Mouse (Mus musculus): ENCODE results near the gene Dnaja4. TPM values are rescaled to one million over a fixed set of nuclear protein-coding genes. Genes with fewer than 3 reads are reported as not detected.
A peak's percentile ranks its signal among the peaks of the same experiment; 100 is the strongest.

Dnaja4 gene
- polyA plus RNA-seq, 1 experiment from 2014 or later, result 27.8 TPM

DNA sequence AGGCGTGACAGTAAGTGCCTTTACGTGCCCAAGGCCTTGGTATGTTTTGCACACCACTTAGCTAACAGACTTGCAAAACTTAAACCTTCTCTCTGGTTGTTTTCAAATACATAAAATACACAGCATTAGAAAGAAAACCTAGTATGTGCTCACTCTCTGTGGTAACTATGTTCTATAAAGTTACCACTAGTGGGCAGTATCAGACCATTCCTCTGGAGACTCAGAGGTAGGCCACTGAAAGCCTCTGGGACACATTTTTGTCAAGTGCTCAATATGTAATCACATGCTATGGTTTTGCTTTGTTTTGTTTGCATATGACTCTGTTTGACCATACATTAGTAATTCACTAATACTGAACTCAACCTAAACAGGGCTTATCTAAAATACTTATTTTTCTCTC is 33.4 kb downstream of the Dnaja4 start:
- Histone ChIP-seq H3K36me3 (peaks cover 25% of the 10 kb centered on the region), H3K4me2 (no peak overlapping the region), H3K27ac (no peak overlapping the region), H3K9me3 (replicated peaks) (no peaks in the 10 kb centered on the region), H3K4me3 (no peak overlapping the region), H3K4me1 (replicated peaks) (peaks cover 19% of the 10 kb centered on the region), H3K27me3 (no peaks in the 10 kb centered on the region), H3K9ac (no peak overlapping the region)
- ATAC-seq (replicated peaks; ENCODE audit: insufficient number of reproducible peaks, insufficient read depth, low FRiP score, low read depth), result no peak
- WGBS, result 85% methylated on average over 2 of the region's 2 CpGs

DNA sequence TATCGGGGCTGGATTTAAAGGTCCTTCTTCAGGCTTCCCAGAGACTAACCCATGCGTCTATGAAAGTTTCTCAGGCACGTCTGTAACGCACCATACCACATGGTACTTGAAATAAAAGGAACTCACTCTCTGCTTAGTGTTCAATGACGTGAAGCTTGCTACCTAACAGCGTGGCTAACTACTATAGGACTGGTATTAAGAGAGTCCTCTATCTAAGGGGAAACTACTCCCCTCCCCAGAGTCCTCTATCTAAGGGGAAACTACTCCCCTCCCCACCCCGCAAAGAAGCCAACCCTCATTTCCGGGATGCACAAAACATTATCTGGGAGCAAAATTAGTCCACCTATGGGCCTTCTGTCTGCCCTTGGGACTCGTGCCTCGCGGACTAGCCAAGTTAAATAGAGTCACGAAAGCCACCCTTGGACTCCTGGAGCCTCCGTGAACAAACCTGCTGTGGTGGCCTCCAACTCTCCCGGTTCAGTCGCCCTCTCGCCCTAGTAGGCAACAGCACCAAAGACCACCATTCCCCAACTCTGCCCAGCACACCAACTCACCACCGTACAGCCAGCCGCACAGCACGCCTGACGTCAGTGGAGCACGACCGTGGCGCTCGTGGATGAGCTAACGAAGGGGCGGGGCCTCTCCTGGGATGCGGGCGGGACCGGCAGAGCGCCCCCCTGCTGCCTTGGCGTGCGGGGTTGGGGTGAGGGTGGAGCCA is 35.4 kb downstream of the Dnaja4 start, which contains the start of gene Wdr61:
Gene Wdr61, minus strand, starts transcription at position 599 of the 718 bp plus-strand sequence.
- WGBS, result 1% methylated on average over 32 of the region's 32 CpGs
- H3K4me2 ChIP-seq, result peak within 1 kb of the TSS; percentile 64
- peaks cover 19% of the 10 kb centered on the region for H3K4me1 ChIP-seq (replicated peaks)
- peak within 1 kb of the TSS; percentile 81 for H3K9ac ChIP-seq
- peak; percentile 98 for ATAC-seq (replicated peaks; ENCODE audit: insufficient number of reproducible peaks, insufficient read depth, low FRiP score, low read depth)
- H3K36me3 ChIP-seq, result peaks cover 7% of the 10 kb centered on the region; the same call in 1 of the 2 replicates
- H3K27ac ChIP-seq, result peak within 1 kb of the TSS; percentile 71
- peak within 1 kb of the TSS; percentile 83 for H3K4me3 ChIP-seq
- H3K27me3 ChIP-seq, result 0 out of 2 replicates have a peak, but pooled peaks cover 7% of the 10 kb centered on the region
- H3K9me3 ChIP-seq (replicated peaks), result no peaks in the 10 kb centered on the region

DNA sequence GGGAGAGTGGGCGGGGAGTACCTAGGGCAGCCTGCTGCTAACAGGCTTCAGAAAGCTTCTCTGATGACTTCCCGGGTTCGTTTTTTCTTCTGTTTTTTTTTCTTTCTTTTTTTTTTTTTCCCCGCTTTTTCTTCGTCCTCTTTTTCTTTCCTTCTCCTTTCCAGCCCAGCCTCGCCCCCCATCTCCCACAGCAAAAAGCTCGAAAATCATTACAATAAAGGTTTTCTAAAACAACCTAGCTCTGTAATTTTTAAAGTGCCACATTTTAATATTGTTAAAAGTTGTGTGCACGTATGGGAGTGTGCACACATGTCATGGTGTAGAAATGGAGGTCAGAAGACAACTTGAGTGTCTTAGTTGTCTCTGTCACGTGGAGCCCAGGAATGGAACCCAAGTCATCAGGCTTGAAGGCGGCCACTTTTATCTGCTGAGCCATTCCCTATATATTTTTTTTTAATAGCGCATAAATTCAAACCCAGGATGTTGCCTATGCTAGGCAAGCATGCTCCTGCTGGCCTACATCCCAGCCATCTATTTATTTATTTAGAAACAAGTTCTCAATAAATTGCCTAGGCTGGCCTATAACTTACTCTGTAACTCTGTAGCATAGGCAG is 36.1 kb downstream of the Dnaja4 start:
- Histone ChIP-seq H3K4me3 (peak overlapping the region; percentile 83), H3K27me3 (0 out of 2 replicates have a peak, but pooled peaks cover 7% of the 10 kb centered on the region), H3K9me3 (replicated peaks) (no peaks in the 10 kb centered on the region), H3K4me2 (peak overlapping the region; percentile 64), H3K9ac (peak overlapping the region; percentile 37), H3K4me1 (replicated peaks) (peaks cover 19% of the 10 kb centered on the region), H3K36me3 (peaks cover under 1% of the 10 kb centered on the region; the same call in 1 of the 2 replicates), H3K27ac (no peak overlapping the region)
- no peak for ATAC-seq (replicated peaks; ENCODE audit: insufficient number of reproducible peaks, insufficient read depth, low FRiP score, low read depth)
- 20% methylated on average over 11 of the region's 11 CpGs for WGBS

DNA sequence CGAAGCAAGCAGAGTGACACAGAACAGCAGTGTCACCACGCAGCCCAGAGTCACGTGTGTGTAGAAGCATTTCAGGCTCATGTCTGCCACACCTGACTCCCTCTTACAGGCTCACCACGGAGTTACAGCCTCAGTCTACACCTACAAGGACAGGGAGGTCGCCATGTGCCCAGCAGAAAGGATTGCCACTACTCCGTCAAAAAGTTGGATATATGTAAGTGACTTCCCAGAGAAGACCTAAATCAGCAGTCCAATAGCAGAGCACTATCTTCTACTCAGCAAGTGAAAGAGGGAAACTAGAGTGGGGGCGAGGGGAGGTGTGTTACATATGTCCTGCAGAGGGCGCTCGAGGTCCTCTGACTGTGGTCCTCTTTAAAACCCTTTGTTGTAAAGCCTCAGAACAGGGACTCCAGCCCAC is 37.6 kb downstream of the Dnaja4 start:
- 8% methylated on average over 9 of the region's 9 CpGs for WGBS
- 0 out of 2 replicates have a peak overlapping the region, but pooled peaks have one; percentile 11 for H3K4me3 ChIP-seq
- H3K27me3 ChIP-seq, result 0 out of 2 replicates have a peak, but pooled peaks cover 7% of the 10 kb centered on the region
- peaks cover 19% of the 10 kb centered on the region for H3K4me1 ChIP-seq (replicated peaks)
- H3K27ac ChIP-seq, result 0 out of 2 replicates have a peak overlapping the region, but pooled peaks have one; percentile 9
- peak overlapping the region; percentile 48 for H3K4me2 ChIP-seq
- no peaks in the 10 kb centered on the region for H3K36me3 ChIP-seq
- no peaks in the 10 kb centered on the region for H3K9me3 ChIP-seq (replicated peaks)
- no peak overlapping the region for H3K9ac ChIP-seq
- no peak for ATAC-seq (replicated peaks; ENCODE audit: insufficient number of reproducible peaks, insufficient read depth, low FRiP score, low read depth)

DNA sequence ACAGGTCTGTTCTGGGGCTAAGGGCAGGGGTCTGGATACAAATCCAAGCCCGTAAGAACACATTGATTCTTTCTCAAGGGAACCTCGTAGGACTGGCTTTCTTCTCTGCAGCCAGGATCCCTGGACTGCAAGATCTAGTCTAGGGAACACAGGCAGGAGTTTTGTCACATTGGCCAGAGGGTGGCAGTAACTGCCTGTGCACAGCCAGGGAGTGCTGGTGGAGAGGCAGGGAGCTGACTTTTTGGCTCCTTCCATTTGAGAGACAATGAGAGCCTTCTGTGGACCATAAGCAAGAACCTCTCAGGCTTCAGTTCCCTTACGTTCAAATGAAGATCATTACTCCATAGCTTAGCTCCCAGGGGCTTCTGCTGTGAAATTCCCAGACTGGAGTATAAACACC is 39.7 kb downstream of the Dnaja4 start:
- no peaks in the 10 kb centered on the region for H3K9me3 ChIP-seq (replicated peaks)
- 0 out of 2 replicates have a peak, but pooled peaks cover 7% of the 10 kb centered on the region for H3K27me3 ChIP-seq
- no peak for ATAC-seq (replicated peaks; ENCODE audit: insufficient number of reproducible peaks, insufficient read depth, low FRiP score, low read depth)
- H3K36me3 ChIP-seq, result no peaks in the 10 kb centered on the region
- no peak overlapping the region for H3K27ac ChIP-seq
- no peak overlapping the region for H3K9ac ChIP-seq
- no peak overlapping the region for H3K4me3 ChIP-seq
- no peak overlapping the region for H3K4me2 ChIP-seq
- H3K4me1 ChIP-seq (replicated peaks), result peaks cover 11% of the 10 kb centered on the region
- 25% methylated on average over 3 of the region's 3 CpGs for WGBS

DNA sequence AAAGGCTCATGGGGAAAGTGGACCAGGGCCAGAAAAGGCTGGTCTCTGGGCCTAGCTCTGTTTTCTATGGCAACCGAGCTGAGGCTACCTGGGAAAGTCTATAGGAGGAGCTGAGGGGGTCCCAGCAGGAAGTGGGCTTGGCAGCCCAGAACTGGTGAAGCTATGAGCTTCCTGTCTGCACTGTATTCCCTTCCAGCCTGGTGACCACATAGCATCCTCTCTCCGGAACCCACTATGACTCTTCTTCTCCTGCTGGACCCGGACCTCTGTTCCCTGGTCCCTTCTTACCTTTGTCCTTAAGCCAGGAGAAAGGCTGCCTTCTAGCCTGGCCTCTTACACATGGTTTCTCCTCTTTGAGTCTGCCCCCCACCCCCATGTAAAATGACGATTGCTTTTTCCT is 45.2 kb downstream of the Dnaja4 start:
- no peaks in the 10 kb centered on the region for H3K9me3 ChIP-seq (replicated peaks)
- H3K4me2 ChIP-seq, result no peak overlapping the region
- H3K27me3 ChIP-seq, result 0 out of 2 replicates have a peak, but pooled peaks cover under 1% of the 10 kb centered on the region
- 64% methylated on average over 4 of the region's 4 CpGs for WGBS
- no peak overlapping the region for H3K4me3 ChIP-seq
- H3K4me1 ChIP-seq (replicated peaks), result no peaks in the 10 kb centered on the region
- H3K9ac ChIP-seq, result no peak overlapping the region
- H3K27ac ChIP-seq, result no peak overlapping the region
- H3K36me3 ChIP-seq, result no peaks in the 10 kb centered on the region
- no peak for ATAC-seq (replicated peaks; ENCODE audit: insufficient number of reproducible peaks, insufficient read depth, low FRiP score, low read depth)

DNA sequence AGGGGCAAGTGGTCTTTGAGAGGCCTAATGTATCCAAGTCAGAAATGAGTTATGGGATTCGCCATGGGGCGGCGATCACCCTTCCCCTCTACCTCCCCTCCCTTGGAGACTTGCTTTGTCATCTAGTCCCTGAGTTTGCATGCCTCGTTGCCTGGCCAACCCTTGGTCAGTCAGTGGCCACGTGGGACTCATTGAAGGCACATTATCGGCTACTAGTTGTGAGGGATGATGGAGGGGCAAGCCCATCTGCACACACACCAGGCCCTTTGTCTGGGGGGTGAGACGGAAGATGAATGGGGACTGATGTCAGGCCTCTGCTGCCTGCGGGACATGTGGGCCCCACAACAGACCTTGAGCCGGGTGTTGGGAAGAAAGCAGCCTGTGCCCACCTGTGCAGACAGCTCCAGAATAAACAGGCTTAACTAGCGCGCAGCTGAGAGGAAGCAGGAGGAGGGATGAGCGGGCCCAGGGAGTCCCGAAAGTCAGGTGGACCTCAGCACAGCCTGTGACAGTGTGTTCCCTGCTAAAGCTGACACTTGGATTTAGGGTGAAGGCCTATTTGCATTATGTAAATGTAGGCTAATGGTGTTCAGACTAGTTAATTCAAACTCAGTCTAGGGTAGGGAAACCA is 47.2 kb downstream of the Dnaja4 start:
- Histone ChIP-seq H3K4me3 (no peak overlapping the region), H3K4me2 (no peak overlapping the region), H3K4me1 (replicated peaks) (no peaks in the 10 kb centered on the region), H3K9me3 (replicated peaks) (no peaks in the 10 kb centered on the region), H3K27ac (no peak overlapping the region), H3K9ac (no peak overlapping the region), H3K27me3 (no peaks in the 10 kb centered on the region), H3K36me3 (no peaks in the 10 kb centered on the region)
- WGBS, result 71% methylated on average over 13 of the region's 13 CpGs
- no peak for ATAC-seq (replicated peaks; ENCODE audit: insufficient number of reproducible peaks, insufficient read depth, low FRiP score, low read depth)

DNA sequence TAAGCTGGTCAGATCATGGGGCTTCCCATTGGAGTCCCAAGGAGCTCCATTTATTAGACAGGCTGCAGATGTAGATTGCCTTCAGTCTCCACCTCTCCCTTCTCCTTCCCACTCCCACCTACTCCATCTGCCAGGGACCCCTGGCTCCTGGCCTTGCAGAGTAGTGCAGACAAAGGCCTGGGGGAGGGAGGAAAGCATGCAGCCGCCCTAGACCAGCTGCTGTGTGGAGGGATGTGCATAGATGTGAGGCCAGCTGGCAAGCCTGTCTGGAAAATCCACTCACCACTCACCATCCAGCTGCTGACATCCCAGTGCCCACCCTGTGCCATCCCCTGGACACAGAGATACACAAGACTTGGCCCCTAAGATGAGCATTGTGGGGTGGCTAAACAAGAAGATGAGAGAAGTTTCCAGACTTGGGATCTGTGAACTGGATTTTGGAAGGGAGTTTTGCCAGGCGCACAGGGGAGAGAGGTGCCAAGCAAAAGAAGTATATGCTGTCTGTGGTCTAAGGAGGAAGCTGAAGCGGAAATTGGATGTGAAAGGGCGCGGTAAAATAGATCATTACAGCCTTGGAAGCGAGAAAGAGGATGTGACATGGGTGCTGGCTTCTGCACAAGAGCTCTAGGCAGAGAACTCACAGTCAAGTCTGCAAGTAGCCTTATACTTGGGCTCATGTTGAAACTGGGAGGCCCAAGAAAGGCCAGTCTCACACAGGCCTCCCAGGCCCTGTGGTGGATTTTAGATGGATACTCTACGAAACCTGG is 51.7 kb downstream of the Dnaja4 start:
- Histone ChIP-seq H3K27ac (no peak overlapping the region), H3K9ac (no peak overlapping the region), H3K27me3 (peaks cover 21% of the 10 kb centered on the region), H3K36me3 (no peaks in the 10 kb centered on the region), H3K4me2 (no peak overlapping the region), H3K4me3 (no peak overlapping the region), H3K4me1 (replicated peaks) (no peaks in the 10 kb centered on the region), H3K9me3 (replicated peaks) (no peaks in the 10 kb centered on the region)
- ATAC-seq (replicated peaks; ENCODE audit: insufficient number of reproducible peaks, insufficient read depth, low FRiP score, low read depth), result no peak
- 74% methylated on average over 7 of the region's 7 CpGs for WGBS

DNA sequence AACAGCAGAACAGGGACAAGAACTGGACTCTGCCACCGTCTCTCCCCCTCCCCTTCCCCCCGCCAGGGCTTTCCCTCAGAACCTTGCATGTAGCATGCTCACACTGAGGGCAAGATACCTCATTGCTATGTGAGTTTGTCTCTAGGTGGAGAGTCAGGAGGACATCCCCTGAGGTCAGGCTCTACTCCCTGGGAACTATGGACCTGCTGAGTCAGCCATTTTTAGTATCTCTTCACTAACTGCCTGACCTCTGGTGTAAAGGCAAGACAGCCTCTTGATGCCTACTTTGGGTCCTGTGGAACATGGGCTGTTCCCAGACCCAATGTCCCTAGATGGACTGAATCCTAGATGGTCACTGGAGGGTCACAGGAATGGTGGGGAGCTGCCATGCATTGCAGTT is 53.0 kb downstream of the Dnaja4 start:
- no peaks in the 10 kb centered on the region for H3K36me3 ChIP-seq
- no peak for ATAC-seq (replicated peaks; ENCODE audit: insufficient number of reproducible peaks, insufficient read depth, low FRiP score, low read depth)
- H3K9me3 ChIP-seq (replicated peaks), result no peaks in the 10 kb centered on the region
- H3K4me1 ChIP-seq (replicated peaks), result no peaks in the 10 kb centered on the region
- H3K4me3 ChIP-seq, result no peak overlapping the region
- H3K9ac ChIP-seq, result no peak overlapping the region
- no peak overlapping the region for H3K4me2 ChIP-seq
- peaks cover 27% of the 10 kb centered on the region for H3K27me3 ChIP-seq
- 78% methylated on average over 2 of the region's 2 CpGs for WGBS
- no peak overlapping the region for H3K27ac ChIP-seq

DNA sequence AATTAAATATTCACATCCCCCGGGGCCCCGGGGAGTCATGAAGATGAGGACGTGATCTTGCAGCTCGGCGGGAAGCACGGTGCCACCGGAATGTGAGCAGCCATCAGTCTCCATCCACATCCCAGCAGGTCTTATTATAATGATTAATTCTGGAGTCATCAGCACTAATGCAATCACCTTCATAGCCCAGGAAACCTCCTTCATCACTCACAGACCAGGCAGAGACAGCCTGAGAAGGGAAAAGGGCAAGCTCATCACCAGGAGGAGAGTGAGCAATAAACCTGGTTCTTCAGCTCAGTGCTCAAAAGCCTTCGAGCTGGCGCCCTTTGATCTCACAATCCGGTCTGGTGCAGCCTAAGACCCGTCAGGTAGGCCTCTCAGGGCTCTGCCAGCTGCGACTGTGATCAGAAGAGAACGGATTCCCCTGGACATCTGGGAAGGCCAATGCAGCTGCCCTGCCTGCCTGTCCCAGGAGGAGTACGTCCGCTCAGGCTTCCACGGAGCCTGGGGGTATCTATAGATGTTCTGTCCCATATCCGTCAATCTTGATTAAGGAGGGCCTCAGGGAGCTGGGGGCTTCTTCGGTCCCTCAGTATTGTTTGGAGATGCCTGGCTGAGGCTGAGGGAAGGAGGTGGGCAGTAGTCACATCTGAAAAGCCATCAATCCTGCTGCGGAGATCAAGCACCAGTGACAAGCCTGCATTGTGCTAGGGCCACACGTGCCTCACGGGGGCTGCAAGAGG is 53.7 kb downstream of the Dnaja4 start:
- WGBS, result 49% methylated on average over 21 of the region's 21 CpGs
- peaks cover 27% of the 10 kb centered on the region for H3K27me3 ChIP-seq
- no peak overlapping the region for H3K4me3 ChIP-seq
- H3K9ac ChIP-seq, result no peak overlapping the region
- H3K4me1 ChIP-seq (replicated peaks), result no peaks in the 10 kb centered on the region
- H3K9me3 ChIP-seq (replicated peaks), result no peaks in the 10 kb centered on the region
- H3K4me2 ChIP-seq, result no peak overlapping the region
- no peak for ATAC-seq (replicated peaks; ENCODE audit: insufficient number of reproducible peaks, insufficient read depth, low FRiP score, low read depth)
- no peak overlapping the region for H3K27ac ChIP-seq
- no peaks in the 10 kb centered on the region for H3K36me3 ChIP-seq

All from heart, embryonic 15.5 days (tissue).